Mouse (Mus musculus): Measurements from ENCODE around the gene Steap3. TPM values are rescaled to one million over a fixed set of nuclear protein-coding genes. Genes with fewer than 3 reads are reported as not detected.
"Not testable (repeated sequence)": the region's sequence is repeated elsewhere in the genome, so short reads cannot be mapped to it uniquely, and the experiment has no call there.

Steap3 gene
- polyA plus RNA-seq (2012; ENCODE audit: insufficient read depth, insufficient read length, missing spikeins) = 12.7 and 15.1 TPM in 2 replicates

GRCm38 (mm10) chr1:120272605-120273004 lies at the start of gene Steap3:
Gene Steap3 (minus strand): TSS chr1:120272705.
- Histone ChIP-seq H3K27ac (replicated peaks; ENCODE audit: low read depth, low read length) (no peak within 1 kb of the TSS), H3K4me3 (ENCODE audit: insufficient read depth, low read depth, low read length) (no peak within 1 kb of the TSS), H3K4me1 (ENCODE audit: control insufficient read depth, insufficient read depth, insufficient read length, low read length) (no peaks in the 10 kb centered on the region)

DNA sequence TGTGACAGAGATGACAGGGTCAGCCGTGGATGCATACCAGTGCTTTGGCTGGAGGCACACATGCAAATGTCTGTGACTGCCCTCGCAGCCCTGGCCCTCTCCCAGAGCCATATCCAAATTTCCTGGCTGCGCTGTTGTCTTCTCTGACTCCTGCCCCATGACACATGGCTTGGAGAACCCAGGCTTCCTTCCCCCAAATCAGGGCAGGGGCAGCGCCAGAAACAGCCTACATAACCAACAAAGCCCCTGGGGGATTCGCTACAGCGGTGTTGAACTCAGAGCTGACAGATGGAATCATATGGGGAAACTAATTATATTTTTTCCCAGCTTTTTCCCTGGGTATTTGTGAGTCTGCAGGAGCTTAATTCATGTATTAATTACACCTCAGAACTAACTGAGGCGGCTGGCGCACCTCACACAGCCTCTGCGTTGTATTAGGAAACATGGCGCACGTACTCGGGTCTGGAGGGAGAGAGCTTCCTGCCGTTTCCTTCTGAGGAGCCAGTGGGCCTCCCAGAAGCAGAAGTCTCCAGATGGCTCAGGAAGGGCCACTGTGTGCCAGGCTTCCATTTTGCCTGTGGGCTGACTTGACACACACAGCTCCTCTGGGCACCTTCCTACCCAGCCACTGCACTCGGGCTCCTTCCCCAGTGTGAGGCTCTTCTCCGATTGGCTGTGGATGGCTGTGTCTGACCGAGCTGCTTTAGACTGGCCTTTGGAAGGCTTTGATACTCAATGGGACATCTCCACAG lies 48.9 kb upstream of the Steap3 start:
- H3K4me1 ChIP-seq (ENCODE audit: control insufficient read depth, insufficient read depth, insufficient read length, low read length) = no peaks in the 10 kb centered on the region
- no peak overlapping the region for H3K4me3 ChIP-seq (ENCODE audit: insufficient read depth, low read depth, low read length)
- H3K27ac ChIP-seq (replicated peaks; ENCODE audit: low read depth, low read length) = no peak overlapping the region

DNA sequence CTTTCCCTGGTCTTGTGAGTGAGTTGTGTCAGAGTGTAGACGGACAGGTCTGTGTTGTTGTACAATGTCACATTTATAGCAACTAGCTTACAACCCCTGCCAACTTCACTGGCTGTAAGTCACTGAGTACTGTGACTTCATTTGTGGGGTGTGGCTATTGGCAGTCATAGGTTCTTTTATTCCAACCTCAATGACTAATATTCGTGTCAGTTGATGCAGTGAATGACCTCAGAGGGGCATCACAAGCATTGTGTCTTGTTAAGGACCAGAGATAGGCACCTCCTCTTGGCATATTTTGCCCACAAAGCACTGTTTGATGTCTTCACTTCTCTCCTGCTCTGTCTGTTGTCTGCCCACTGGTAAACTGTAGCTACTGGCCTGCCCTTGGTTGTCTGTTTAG lies 33.3 kb upstream of the Steap3 start:
- H3K4me1 ChIP-seq (ENCODE audit: control insufficient read depth, insufficient read depth, insufficient read length, low read length) = no peaks in the 10 kb centered on the region
- H3K4me3 ChIP-seq (ENCODE audit: insufficient read depth, low read depth, low read length) = no peak overlapping the region
- H3K27ac ChIP-seq (replicated peaks; ENCODE audit: low read depth, low read length) = no peak overlapping the region

DNA sequence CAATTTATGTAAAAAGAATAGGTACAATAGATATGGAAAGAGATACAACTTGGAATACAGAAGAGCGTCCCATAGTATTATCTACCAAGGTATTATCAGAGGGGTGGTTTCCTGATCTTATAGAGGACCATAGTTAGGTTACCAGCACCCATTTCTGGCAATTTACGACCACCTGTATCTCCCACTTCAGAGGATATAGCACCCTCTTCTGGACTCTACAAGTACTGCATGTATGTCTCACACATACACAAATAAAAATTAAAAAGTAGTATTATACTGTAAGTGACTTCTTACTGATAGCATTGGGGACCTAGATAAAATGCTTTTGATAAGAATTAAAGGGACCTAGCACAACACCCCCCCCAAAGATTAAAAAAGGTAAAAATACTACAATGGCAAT lies 24.4 kb upstream of the Steap3 start:
- no peak overlapping the region for H3K4me3 ChIP-seq (ENCODE audit: insufficient read depth, low read depth, low read length)
- no peaks in the 10 kb centered on the region for H3K4me1 ChIP-seq (ENCODE audit: control insufficient read depth, insufficient read depth, insufficient read length, low read length)
- no peak overlapping the region for H3K27ac ChIP-seq (replicated peaks; ENCODE audit: low read depth, low read length)

DNA sequence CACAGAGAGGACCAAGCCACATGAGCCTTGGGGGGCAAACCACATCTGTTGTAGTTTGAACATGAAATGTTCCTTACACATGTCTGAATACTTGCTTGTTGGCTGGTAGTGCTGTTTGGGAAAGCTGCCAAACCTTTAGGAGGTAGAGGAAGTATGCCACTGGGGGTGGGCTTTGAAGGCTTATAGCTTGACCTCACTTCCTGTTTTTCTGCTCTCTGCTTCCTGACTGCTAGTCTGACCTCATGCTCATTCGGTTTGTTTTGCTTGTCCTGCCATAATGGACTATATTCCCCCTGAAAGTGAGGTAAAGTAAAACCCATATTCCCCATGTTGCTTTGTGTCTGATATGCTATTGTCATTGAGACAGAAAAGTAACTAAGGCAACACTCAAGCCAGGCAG lies 21.3 kb upstream of the Steap3 start:
- Histone ChIP-seq H3K4me1 (ENCODE audit: control insufficient read depth, insufficient read depth, insufficient read length, low read length) (no peaks in the 10 kb centered on the region), H3K27ac (replicated peaks; ENCODE audit: low read depth, low read length) (no peak overlapping the region), H3K4me3 (ENCODE audit: insufficient read depth, low read depth, low read length) (no peak overlapping the region)

DNA sequence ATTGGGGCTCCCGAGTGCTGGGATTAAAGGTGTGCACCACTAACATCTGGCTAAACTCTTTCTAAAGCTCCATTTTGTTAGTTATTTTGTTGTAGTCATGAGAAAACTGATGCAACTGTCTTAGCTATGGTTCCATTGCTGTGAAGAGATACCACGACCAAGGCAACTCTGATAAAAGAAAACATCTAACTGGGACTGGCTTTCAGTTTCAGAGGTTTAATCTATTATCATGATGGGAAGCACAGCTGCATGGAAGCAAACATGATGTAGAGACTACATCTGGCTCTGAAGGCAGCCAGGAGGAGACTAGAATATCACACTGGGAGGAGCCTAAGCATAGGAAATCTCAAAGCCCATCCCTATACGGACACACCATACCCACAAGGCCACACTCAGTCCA lies 19.2 kb upstream of the Steap3 start:
- Histone ChIP-seq H3K27ac (replicated peaks; ENCODE audit: low read depth, low read length) (no peak overlapping the region), H3K4me3 (ENCODE audit: insufficient read depth, low read depth, low read length) (no peak overlapping the region), H3K4me1 (ENCODE audit: control insufficient read depth, insufficient read depth, insufficient read length, low read length) (no peaks in the 10 kb centered on the region)

DNA sequence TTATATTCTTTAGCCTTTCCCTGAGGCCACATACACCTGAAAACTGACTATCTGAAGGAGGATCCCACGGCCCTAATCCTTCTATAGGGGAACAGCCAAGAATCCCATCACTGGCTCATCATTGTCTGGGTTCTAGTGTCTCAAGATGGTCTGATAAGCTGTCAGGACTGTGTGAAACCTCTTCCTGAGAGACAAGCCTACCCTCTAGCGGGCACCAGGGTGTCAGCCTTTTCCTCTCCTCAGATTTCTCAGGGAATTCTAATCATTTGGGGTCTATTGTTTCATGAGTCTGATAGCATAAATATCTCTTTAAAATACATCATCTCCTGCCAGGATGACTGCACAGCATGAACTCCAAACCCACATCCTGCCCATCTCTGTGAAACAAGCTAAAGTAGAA lies 17.3 kb upstream of the Steap3 start:
- no peak overlapping the region for H3K27ac ChIP-seq (replicated peaks; ENCODE audit: low read depth, low read length)
- H3K4me1 ChIP-seq (ENCODE audit: control insufficient read depth, insufficient read depth, insufficient read length, low read length) = no peaks in the 10 kb centered on the region
- no peak overlapping the region for H3K4me3 ChIP-seq (ENCODE audit: insufficient read depth, low read depth, low read length)

DNA sequence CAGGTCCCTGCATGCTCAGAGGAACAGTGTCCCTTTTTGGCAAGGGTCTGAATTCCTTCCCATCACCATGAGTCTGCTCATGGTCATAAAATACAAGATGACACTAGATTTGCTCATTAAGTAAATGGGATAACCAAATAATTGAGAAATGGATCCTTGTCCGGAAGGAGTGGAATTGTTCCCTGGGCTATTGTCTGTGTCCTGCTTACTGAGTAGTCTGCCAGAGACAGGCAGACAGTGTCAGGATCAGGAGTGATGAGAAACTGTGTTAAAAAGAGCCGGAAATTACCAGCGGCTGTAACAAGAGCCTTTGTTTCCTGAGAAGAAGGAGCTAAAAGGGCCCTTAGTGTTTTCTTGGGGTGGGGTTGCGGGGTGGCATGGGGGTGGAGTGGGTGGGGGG lies 15.2 kb upstream of the Steap3 start:
- Histone ChIP-seq H3K27ac (replicated peaks; ENCODE audit: low read depth, low read length) (no peak overlapping the region), H3K4me3 (ENCODE audit: insufficient read depth, low read depth, low read length) (no peak overlapping the region), H3K4me1 (ENCODE audit: control insufficient read depth, insufficient read depth, insufficient read length, low read length) (no peaks in the 10 kb centered on the region)

DNA sequence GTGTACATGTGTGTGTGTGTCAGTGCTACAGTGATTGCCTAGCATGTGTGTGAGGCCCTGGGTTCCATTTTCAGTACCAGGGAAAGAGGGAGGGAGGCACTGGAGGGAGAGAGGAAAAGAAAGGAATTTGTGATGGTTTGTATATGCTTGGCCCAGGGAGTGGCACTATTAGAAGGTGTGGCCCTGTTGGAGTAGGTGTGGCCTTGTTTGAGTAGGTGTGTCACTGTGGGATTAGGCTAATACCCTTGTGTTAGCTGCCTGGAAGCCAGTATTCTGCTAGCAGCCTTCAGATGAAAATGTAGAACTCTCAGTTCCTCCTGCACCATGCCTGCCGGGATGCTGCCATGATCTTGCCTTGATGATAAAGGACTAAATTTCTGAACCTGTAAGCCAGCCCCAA lies 3.6 kb upstream of the Steap3 start:
- H3K4me3 ChIP-seq (ENCODE audit: insufficient read depth, low read depth, low read length); H3K4me1 ChIP-seq (ENCODE audit: control insufficient read depth, insufficient read depth, insufficient read length, low read length); H3K27ac ChIP-seq (replicated peaks; ENCODE audit: low read depth, low read length): not testable (repeated sequence)

DNA sequence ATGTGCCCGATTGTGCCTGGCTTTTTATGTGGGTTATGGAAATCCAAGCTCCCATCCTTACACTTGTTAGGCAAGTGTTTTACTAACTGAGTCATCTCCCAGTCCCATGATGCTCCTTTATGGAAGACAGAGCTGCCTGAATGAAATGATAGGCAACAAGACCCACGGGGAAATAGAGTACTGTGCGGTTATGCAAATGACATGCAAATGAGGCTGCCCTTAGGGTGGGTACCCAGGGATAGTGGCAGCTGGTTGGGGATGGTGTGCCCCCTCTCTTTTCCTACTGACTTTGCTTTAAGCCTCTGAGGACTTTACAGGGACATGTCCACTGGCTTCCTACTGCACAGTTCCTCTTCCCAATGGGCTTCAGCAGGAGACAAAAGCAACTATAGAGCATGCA lies 2.7 kb upstream of the Steap3 start:
- H3K4me3 ChIP-seq (ENCODE audit: insufficient read depth, low read depth, low read length) = no peak overlapping the region
- no peaks in the 10 kb centered on the region for H3K4me1 ChIP-seq (ENCODE audit: control insufficient read depth, insufficient read depth, insufficient read length, low read length)
- no peak overlapping the region for H3K27ac ChIP-seq (replicated peaks; ENCODE audit: low read depth, low read length)

GRCm38 (mm10) chr1:120270882-120271281 lies 1.6 kb downstream of the Steap3 start:
- Histone ChIP-seq H3K4me1 (ENCODE audit: control insufficient read depth, insufficient read depth, insufficient read length, low read length) (0 out of 2 replicates have a peak, but pooled peaks cover under 1% of the 10 kb centered on the region), H3K4me3 (ENCODE audit: insufficient read depth, low read depth, low read length) (no peak overlapping the region), H3K27ac (replicated peaks; ENCODE audit: low read depth, low read length) (no peak overlapping the region)

GRCm38 (mm10) chr1:120270115-120270514 lies 2.4 kb downstream of the Steap3 start:
- no peak overlapping the region for H3K4me3 ChIP-seq (ENCODE audit: insufficient read depth, low read depth, low read length)
- peaks cover 6% of the 10 kb centered on the region for H3K4me1 ChIP-seq (ENCODE audit: control insufficient read depth, insufficient read depth, insufficient read length, low read length)
- no peak overlapping the region for H3K27ac ChIP-seq (replicated peaks; ENCODE audit: low read depth, low read length)

DNA sequence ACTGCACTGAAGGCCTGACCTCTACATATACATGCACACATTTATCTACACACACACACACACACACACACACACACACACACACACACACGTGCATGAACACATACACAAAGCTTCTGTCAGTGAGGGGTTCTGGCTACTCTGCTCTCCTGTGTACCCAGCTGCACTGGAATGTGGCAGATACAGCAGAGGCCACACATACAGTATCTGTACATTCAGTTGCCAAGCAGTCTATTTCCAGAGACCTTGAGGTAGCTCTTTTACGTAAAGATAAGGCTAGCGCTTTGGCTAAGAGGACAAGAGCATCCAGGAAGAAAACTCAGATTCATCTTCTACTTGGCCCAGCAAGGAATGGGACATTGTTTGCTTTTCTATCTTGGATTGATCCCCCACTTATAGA lies 4.9 kb downstream of the Steap3 start:
- no peak overlapping the region for H3K4me3 ChIP-seq (ENCODE audit: insufficient read depth, low read depth, low read length)
- H3K4me1 ChIP-seq (ENCODE audit: control insufficient read depth, insufficient read depth, insufficient read length, low read length) = peaks cover 15% of the 10 kb centered on the region
- no peak overlapping the region for H3K27ac ChIP-seq (replicated peaks; ENCODE audit: low read depth, low read length)

GRCm38 (mm10) chr1:120266460-120266859 lies 6.0 kb downstream of the Steap3 start:
- Histone ChIP-seq H3K27ac (replicated peaks; ENCODE audit: low read depth, low read length) (no peak overlapping the region), H3K4me3 (ENCODE audit: insufficient read depth, low read depth, low read length) (no peak overlapping the region), H3K4me1 (ENCODE audit: control insufficient read depth, insufficient read depth, insufficient read length, low read length) (peaks cover 20% of the 10 kb centered on the region)

DNA sequence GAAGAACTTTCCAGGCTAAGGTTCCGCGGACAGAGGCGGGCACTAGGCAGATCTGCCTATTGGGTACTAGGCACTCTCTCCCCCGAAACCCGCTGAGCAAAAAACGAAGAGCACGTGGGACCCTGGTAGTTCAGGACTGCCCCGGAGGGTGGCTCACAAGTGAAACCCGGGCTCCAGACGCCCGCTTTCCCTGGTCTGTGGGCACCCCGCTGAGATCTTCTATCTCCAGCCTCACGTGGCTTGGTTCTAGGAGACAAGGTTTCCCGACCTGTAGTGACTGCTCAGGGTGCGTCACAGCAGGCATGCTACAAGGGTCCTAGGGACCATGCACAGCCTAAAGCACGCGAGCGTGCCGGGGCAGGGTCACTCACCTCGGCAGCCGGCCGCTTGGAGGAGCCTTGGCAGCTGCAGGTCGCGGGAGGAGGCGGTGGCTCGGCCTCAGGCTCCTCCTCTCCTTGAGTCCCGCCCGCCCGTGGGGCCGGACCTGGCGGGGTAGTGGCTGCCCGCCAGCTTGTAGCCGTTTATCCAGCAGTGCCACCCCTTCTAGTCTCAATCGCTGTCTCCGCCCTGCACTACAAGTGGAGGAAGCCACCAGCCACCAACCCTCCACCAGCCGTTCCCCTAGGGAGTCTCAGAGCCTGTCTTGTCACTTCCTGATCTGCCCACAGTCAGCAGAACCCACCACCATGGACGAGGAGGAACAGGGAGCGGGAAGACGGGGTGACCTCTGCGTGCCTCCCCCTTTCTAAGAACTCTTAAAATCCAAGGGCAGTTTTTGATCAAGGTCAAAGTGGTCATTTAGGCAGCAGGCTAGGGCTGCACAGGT lies 7.4 kb downstream of the Steap3 start:
- peaks cover 33% of the 10 kb centered on the region for H3K4me1 ChIP-seq (ENCODE audit: control insufficient read depth, insufficient read depth, insufficient read length, low read length)
- H3K27ac ChIP-seq (replicated peaks; ENCODE audit: low read depth, low read length) = peak overlapping the region; percentile 61
- H3K4me3 ChIP-seq (ENCODE audit: insufficient read depth, low read depth, low read length) = peak overlapping the region; percentile 68

DNA sequence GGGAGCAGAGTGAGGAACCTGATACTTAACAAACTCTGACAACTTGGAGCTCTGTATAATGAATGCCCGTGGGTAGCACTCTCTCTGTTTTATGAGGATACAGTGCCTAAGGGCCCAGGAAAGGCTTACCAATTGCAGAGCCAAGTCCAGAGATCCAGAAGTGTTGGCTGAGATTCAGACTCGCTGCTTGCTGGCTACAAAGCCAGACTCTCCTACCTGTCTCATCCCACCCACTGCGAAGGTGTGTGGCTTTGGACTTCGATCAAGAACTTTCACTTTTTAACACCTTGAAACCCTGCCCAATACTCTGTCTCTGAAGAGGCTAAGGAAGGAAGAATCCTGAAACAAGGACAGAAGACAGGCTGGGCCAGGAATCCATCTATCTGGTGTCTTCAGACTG lies 9.3 kb downstream of the Steap3 start:
- peaks cover 39% of the 10 kb centered on the region for H3K4me1 ChIP-seq (ENCODE audit: control insufficient read depth, insufficient read depth, insufficient read length, low read length)
- 0 out of 2 replicates have a peak overlapping the region, but pooled peaks have one; percentile 9 for H3K27ac ChIP-seq (replicated peaks; ENCODE audit: low read depth, low read length)
- H3K4me3 ChIP-seq (ENCODE audit: insufficient read depth, low read depth, low read length) = peak overlapping the region; percentile 68; the same call in 1 of the 2 replicates
